ENCODE assay signal across 9 mouse cellular contexts in the genomic region with DNA sequence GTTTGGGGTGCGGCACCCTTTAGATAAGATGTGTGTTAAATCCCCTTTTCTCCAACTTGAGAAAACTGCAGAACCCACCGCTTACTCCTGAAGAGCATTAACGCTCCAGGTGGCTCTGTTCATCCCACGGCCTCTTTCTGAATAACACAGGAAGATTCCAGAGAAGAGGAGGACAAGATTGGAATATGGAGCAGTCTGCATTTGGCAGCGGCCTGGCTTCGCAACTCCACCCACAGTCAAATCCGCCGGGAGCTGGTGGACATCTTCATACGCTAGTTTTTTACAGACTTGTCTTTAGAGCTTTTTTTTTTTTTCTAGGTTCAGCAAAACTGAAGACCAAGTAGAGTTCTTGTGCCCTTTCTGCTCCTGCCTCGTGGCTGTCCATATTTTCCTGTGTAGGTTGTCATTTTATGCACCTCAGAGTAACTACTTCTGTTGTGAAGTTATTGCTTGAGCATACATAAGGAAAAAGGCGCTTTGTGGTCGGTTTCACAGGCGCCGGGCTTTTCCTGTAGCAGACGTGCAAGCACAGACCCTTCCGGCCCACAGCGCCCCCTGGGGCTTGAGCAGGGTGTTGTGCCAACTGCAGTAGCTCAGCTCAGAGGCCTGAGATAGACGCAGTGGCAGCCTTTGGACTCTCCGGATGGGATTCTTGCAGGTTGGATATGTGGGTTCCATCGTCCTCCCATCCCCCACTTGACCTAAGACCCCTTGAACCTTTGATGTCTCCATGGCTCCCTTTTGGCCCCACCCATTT. TPM values are rescaled to one million over a fixed set of nuclear protein-coding genes. Genes with fewer than 3 reads are reported as not detected.
DNase-seq lines count a peak whose midpoint lies in the region; ATAC-seq lines count a peak whose summit lies in the region.
"Had no signal": no experiment of that assay in that cellular context is flagged by ENCODE, and none has a peak within 500 bp of the region (broad histone marks: within the 10 kb centered on the region; RNA-seq: fewer than 3 reads in every experiment).

No protein-coding gene starts in this region.

- ATAC-seq in frontal cortex, adult (ENCODE audit: low TSS enrichment), result peak; percentile 94
- ATAC-seq in liver, embryonic 12.5 days, result 0 out of 2 replicates have a peak, but pooled peaks have one; percentile 44

- H3K4me3 ChIP-seq in liver, embryonic 12.5 days, result no peak overlapping the region

- peaks cover 8% of the 10 kb centered on the region; the same call in 1 of the 2 replicates for H3K27me3 ChIP-seq in liver, embryonic 12.5 days (replicated peaks)

- H3K4me2 ChIP-seq in liver, embryonic 12.5 days, result peak overlapping the region; percentile 28; the same call in 1 of the 2 replicates

- no peak for DNase-seq in frontal cortex, postnatal 10 days (ENCODE audit: low spot score in 2 of 2)
- peak; percentile 48 for DNase-seq in urinary bladder, postnatal 14 days (ENCODE audit: low spot score)
- DNase-seq in urinary bladder, adult 2 months (ENCODE audit: low spot score), result no peak
- peak; percentile 32 for DNase-seq in gastrocnemius, adult 18-20 months (ENCODE audit: low spot score)
- peak; percentile 51 for DNase-seq in right cerebral cortex, postnatal 4 days
- no peak for DNase-seq in adipocyte (ENCODE audit: low spot score)

- no peaks in the 10 kb centered on the region for H3K36me3 ChIP-seq in liver, embryonic 12.5 days

- no peak overlapping the region for H3K27ac ChIP-seq in liver, embryonic 12.5 days

- peaks cover 11% of the 10 kb centered on the region; the same call in 1 of the 2 replicates for H3K4me1 ChIP-seq in liver, embryonic 12.5 days

- no peaks in the 10 kb centered on the region for H3K9me3 ChIP-seq in liver, embryonic 12.5 days (replicated peaks)

- 47% methylated on average over 20 of the region's 20 CpGs for WGBS in liver, embryonic 12.5 days (ENCODE audit: insufficient replicate concordance)

- no peak overlapping the region for H3K9ac ChIP-seq in liver, embryonic 12.5 days

RNA-seq across cellular contexts. Expression of a gene that starts 1.7 kb away (rescaled TPM):
- not detected in 2 replicates for polyA plus RNA-seq in urinary bladder, adult 2 months (2012; rRNA removed)
- total RNA-seq in gastrocnemius, adult 18-20 months (2021), result not detected
- polyA plus RNA-seq in liver, embryonic 12.5 days (2016; fragmentation: Nextera tagmentation; extraction: Ambion mirVana), result not detected in 2 replicates
- total RNA-seq: adrenal gland, adult 18-20 months had no signal

RNA-seq across cellular contexts. Expression of a gene that starts 18.4 kb away (rescaled TPM):
- polyA plus RNA-seq in urinary bladder, adult 2 months (2012; rRNA removed), result 60.7 and 70.4 TPM in 2 replicates
- total RNA-seq in gastrocnemius, adult 18-20 months (2021), result 10 to 100 TPM; 72.4 to 76.2 TPM
- polyA plus RNA-seq in liver, embryonic 12.5 days (2016; fragmentation: Nextera tagmentation; extraction: Ambion mirVana), result 76.4 and 76.8 TPM in 2 replicates

RNA-seq across cellular contexts. Expression of a gene that starts 27.3 kb away (rescaled TPM):
- not detected in 2 replicates for polyA plus RNA-seq in urinary bladder, adult 2 months (2012; rRNA removed)
- not detected for total RNA-seq in gastrocnemius, adult 18-20 months (2021)
- 0.13 TPM in 1 of 2 replicates, not detected in the other for polyA plus RNA-seq in liver, embryonic 12.5 days (2016; fragmentation: Nextera tagmentation; extraction: Ambion mirVana)
- total RNA-seq: adrenal gland, adult 18-20 months had no signal

RNA-seq across cellular contexts. Expression of a gene that starts 39.7 kb away (rescaled TPM):
- 9.8 and 10.2 TPM in 2 replicates for polyA plus RNA-seq in urinary bladder, adult 2 months (2012; rRNA removed)
- total RNA-seq in gastrocnemius, adult 18-20 months (2021), result not detected
- polyA plus RNA-seq in liver, embryonic 12.5 days (2016; fragmentation: Nextera tagmentation; extraction: Ambion mirVana), result 0.41 TPM in 1 of 2 replicates, not detected in the other
- total RNA-seq: adrenal gland, adult 18-20 months had no signal

Comparison
In these comparisons a context has a peak if more than half of its experiments do, and no peak if none do; other contexts are left out.
1. DNase-seq: peak in urinary bladder, postnatal 14 days (single experiment), gastrocnemius, adult 18-20 months (single experiment) and right cerebral cortex, postnatal 4 days (single experiment); none in frontal cortex, postnatal 10 days (0 of 2), urinary bladder, adult 2 months (single experiment) and adipocyte (single experiment).